Mouse (Mus musculus): ENCODE data around the gene Stx1a. TPM values are rescaled to one million over a fixed set of nuclear protein-coding genes. Genes with fewer than 3 reads are reported as not detected.

Gene Stx1a
- polyA plus RNA-seq, 1 experiment from 2014 or later: 195 TPM

- no peak for ATAC-seq
- H3K36me3 ChIP-seq (ENCODE audit: control insufficient read depth, insufficient read depth, low read length): peaks cover 11% of the 10 kb centered on the region
- H3K4me1 ChIP-seq (ENCODE audit: control insufficient read depth, insufficient read depth, low read length): peaks cover 7% of the 10 kb centered on the region
- H3K9ac ChIP-seq (ENCODE audit: low read depth, low read length): no peak overlapping the region
- WGBS: 93% methylated on average over 3 of the region's 3 CpGs
- H3K9me3 ChIP-seq (replicated peaks; ENCODE audit: control insufficient read depth, low read length, poor library complexity, severe bottlenecking): no peaks in the 10 kb centered on the region
- H3K27me3 ChIP-seq (ENCODE audit: control insufficient read depth, insufficient read depth, low read depth, low read length): no peaks in the 10 kb centered on the region
- H3K4me3 ChIP-seq (ENCODE audit: low read depth, low read length): no peak overlapping the region
- no peak overlapping the region for H3K27ac ChIP-seq (ENCODE audit: low read length)
- no peak overlapping the region for H3K4me2 ChIP-seq (ENCODE audit: low read length)
These were observed 47.2 kb downstream of the Stx1a start for GRCm38 (mm10) chr5:135070448-135070847.

- Histone ChIP-seq H3K9me3 (replicated peaks; ENCODE audit: control insufficient read depth, low read length, poor library complexity, severe bottlenecking) (no peaks in the 10 kb centered on the region), H3K27ac (ENCODE audit: low read length) (no peak overlapping the region), H3K27me3 (ENCODE audit: control insufficient read depth, insufficient read depth, low read depth, low read length) (no peaks in the 10 kb centered on the region), H3K36me3 (ENCODE audit: control insufficient read depth, insufficient read depth, low read length) (peaks cover 5% of the 10 kb centered on the region), H3K4me2 (ENCODE audit: low read length) (no peak overlapping the region), H3K9ac (ENCODE audit: low read depth, low read length) (no peak overlapping the region), H3K4me3 (ENCODE audit: low read depth, low read length) (no peak overlapping the region), H3K4me1 (ENCODE audit: control insufficient read depth, insufficient read depth, low read length) (peaks cover 6% of the 10 kb centered on the region)
- no peak for ATAC-seq
- WGBS: 91% methylated on average over 2 of the region's 2 CpGs
These were observed 48.8 kb downstream of the Stx1a start for GRCm38 (mm10) chr5:135072061-135072460.

- 75% methylated on average over 6 of the region's 6 CpGs for WGBS
- no peak overlapping the region for H3K4me3 ChIP-seq (ENCODE audit: low read depth, low read length)
- peaks cover 5% of the 10 kb centered on the region for H3K36me3 ChIP-seq (ENCODE audit: control insufficient read depth, insufficient read depth, low read length)
- no peak overlapping the region for H3K27ac ChIP-seq (ENCODE audit: low read length)
- H3K9ac ChIP-seq (ENCODE audit: low read depth, low read length): no peak overlapping the region
- no peaks in the 10 kb centered on the region for H3K9me3 ChIP-seq (replicated peaks; ENCODE audit: control insufficient read depth, low read length, poor library complexity, severe bottlenecking)
- H3K4me2 ChIP-seq (ENCODE audit: low read length): no peak overlapping the region
- no peak for ATAC-seq
- H3K27me3 ChIP-seq (ENCODE audit: control insufficient read depth, insufficient read depth, low read depth, low read length): no peaks in the 10 kb centered on the region
- H3K4me1 ChIP-seq (ENCODE audit: control insufficient read depth, insufficient read depth, low read length): peaks cover 6% of the 10 kb centered on the region
These were observed 49.4 kb downstream of the Stx1a start for GRCm38 (mm10) chr5:135072720-135073119.

GRCm38 (mm10) chr5:135073349-135074150 lies 50.3 kb downstream of the Stx1a start:
- H3K27ac ChIP-seq (ENCODE audit: low read length): no peak overlapping the region
- H3K9ac ChIP-seq (ENCODE audit: low read depth, low read length): no peak overlapping the region
- peaks cover 5% of the 10 kb centered on the region for H3K36me3 ChIP-seq (ENCODE audit: control insufficient read depth, insufficient read depth, low read length)
- H3K9me3 ChIP-seq (replicated peaks; ENCODE audit: control insufficient read depth, low read length, poor library complexity, severe bottlenecking): no peaks in the 10 kb centered on the region
- ATAC-seq: no peak
- H3K4me2 ChIP-seq (ENCODE audit: low read length): no peak overlapping the region
- peaks cover 6% of the 10 kb centered on the region for H3K4me1 ChIP-seq (ENCODE audit: control insufficient read depth, insufficient read depth, low read length)
- H3K27me3 ChIP-seq (ENCODE audit: control insufficient read depth, insufficient read depth, low read depth, low read length): no peaks in the 10 kb centered on the region
- 28% methylated on average over 25 of the region's 26 CpGs for WGBS
- no peak overlapping the region for H3K4me3 ChIP-seq (ENCODE audit: low read depth, low read length)

GRCm38 (mm10) chr5:135075655-135076054 lies 52.4 kb downstream of the Stx1a start:
- Histone ChIP-seq H3K9ac (ENCODE audit: low read depth, low read length) (no peak overlapping the region), H3K4me1 (ENCODE audit: control insufficient read depth, insufficient read depth, low read length) (peaks cover 6% of the 10 kb centered on the region), H3K27ac (ENCODE audit: low read length) (no peak overlapping the region), H3K27me3 (ENCODE audit: control insufficient read depth, insufficient read depth, low read depth, low read length) (no peaks in the 10 kb centered on the region), H3K4me3 (ENCODE audit: low read depth, low read length) (no peak overlapping the region), H3K9me3 (replicated peaks; ENCODE audit: control insufficient read depth, low read length, poor library complexity, severe bottlenecking) (no peaks in the 10 kb centered on the region), H3K4me2 (ENCODE audit: low read length) (no peak overlapping the region), H3K36me3 (ENCODE audit: control insufficient read depth, insufficient read depth, low read length) (peaks cover 5% of the 10 kb centered on the region)
- 69% methylated on average over 4 of the region's 4 CpGs for WGBS
- ATAC-seq: no peak

- ATAC-seq: no peak
- WGBS: 89% methylated on average over 14 of the region's 14 CpGs
- Histone ChIP-seq H3K27me3 (ENCODE audit: control insufficient read depth, insufficient read depth, low read depth, low read length) (no peaks in the 10 kb centered on the region), H3K9me3 (replicated peaks; ENCODE audit: control insufficient read depth, low read length, poor library complexity, severe bottlenecking) (no peaks in the 10 kb centered on the region), H3K27ac (ENCODE audit: low read length) (peak overlapping the region; percentile 95), H3K4me2 (ENCODE audit: low read length) (peak overlapping the region; percentile 68), H3K4me3 (ENCODE audit: low read depth, low read length) (peak overlapping the region; percentile 97), H3K4me1 (ENCODE audit: control insufficient read depth, insufficient read depth, low read length) (peaks cover 6% of the 10 kb centered on the region), H3K36me3 (ENCODE audit: control insufficient read depth, insufficient read depth, low read length) (peaks cover 5% of the 10 kb centered on the region), H3K9ac (ENCODE audit: low read depth, low read length) (peak overlapping the region; percentile 100)
These were observed 53.1 kb downstream of the Stx1a start for GRCm38 (mm10) chr5:135076368-135076767.

- WGBS: 16% methylated on average over 14 of the region's 14 CpGs
- peak overlapping the region; percentile 68 for H3K4me2 ChIP-seq (ENCODE audit: low read length)
- H3K4me3 ChIP-seq (ENCODE audit: low read depth, low read length): peak overlapping the region; percentile 97
- no peaks in the 10 kb centered on the region for H3K27me3 ChIP-seq (ENCODE audit: control insufficient read depth, insufficient read depth, low read depth, low read length)
- H3K9ac ChIP-seq (ENCODE audit: low read depth, low read length): peak overlapping the region; percentile 100
- peak; percentile 57 for ATAC-seq
- peaks cover 6% of the 10 kb centered on the region for H3K4me1 ChIP-seq (ENCODE audit: control insufficient read depth, insufficient read depth, low read length)
- H3K27ac ChIP-seq (ENCODE audit: low read length): peak overlapping the region; percentile 95
- H3K36me3 ChIP-seq (ENCODE audit: control insufficient read depth, insufficient read depth, low read length): peaks cover 5% of the 10 kb centered on the region; the same call in 1 of the 2 replicates
- H3K9me3 ChIP-seq (replicated peaks; ENCODE audit: control insufficient read depth, low read length, poor library complexity, severe bottlenecking): no peaks in the 10 kb centered on the region
These were observed 53.7 kb downstream of the Stx1a start for GRCm38 (mm10) chr5:135076931-135077505.

- Histone ChIP-seq H3K9me3 (replicated peaks; ENCODE audit: control insufficient read depth, low read length, poor library complexity, severe bottlenecking) (no peaks in the 10 kb centered on the region), H3K27me3 (ENCODE audit: control insufficient read depth, insufficient read depth, low read depth, low read length) (no peaks in the 10 kb centered on the region), H3K4me2 (ENCODE audit: low read length) (peak within 1 kb of the TSS; percentile 68), H3K4me3 (ENCODE audit: low read depth, low read length) (peak within 1 kb of the TSS; percentile 97), H3K4me1 (ENCODE audit: control insufficient read depth, insufficient read depth, low read length) (peaks cover 6% of the 10 kb centered on the region), H3K27ac (ENCODE audit: low read length) (peak within 1 kb of the TSS; percentile 95), H3K36me3 (ENCODE audit: control insufficient read depth, insufficient read depth, low read length) (no peaks in the 10 kb centered on the region; the same call in 1 of the 2 replicates), H3K9ac (ENCODE audit: low read depth, low read length) (peak within 1 kb of the TSS; percentile 100)
- ATAC-seq: peak; percentile 77
- under 1% methylated on average over 73 of the region's 83 CpGs for WGBS
These were observed 54.5 kb downstream of the Stx1a start, which contains the start of gene Vps37d for GRCm38 (mm10) chr5:135077564-135078481. Gene Vps37d, minus strand, starts transcription at chr5:135078266.
